Mouse (Mus musculus): ENCODE results near the gene Apobec1.

DNA sequence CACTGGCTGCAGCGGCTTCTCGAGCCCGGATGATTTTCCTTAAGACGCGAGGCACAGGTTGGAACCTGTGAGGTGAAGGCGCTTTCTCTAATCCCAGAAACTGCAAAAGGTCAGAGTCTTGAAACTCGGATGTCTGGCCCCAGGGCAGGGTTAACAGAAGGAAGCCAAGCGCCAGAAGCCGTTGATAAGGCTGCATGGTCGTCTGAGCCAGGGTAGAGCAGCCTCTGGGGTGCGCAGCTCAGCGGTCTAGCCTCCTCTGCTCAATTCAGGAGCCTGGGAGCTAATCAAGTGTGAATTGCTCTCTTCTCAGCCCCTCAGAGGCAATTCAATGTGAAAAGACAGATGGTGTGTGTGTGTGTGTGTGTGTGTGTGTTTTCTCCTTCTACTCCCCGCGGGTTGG lies 7.5 kb upstream of the Apobec1 start, which contains the start of gene Gdf3:
- TF ChIP-seq CTCF (IDR thresholded peaks at IDR 0.05; ENCODE audit: low read depth, low read length), result no peak
- no peak for TF ChIP-seq POLR2AphosphoS5 (IDR thresholded peaks at IDR 0.05; ENCODE audit: insufficient replicate concordance, low read depth, low read length)
- TF ChIP-seq GATA2 (IDR thresholded peaks at IDR 0.05; ENCODE audit: borderline replicate concordance, low read depth, low read length), result no peak
